Comparison of ENCODE assay signal across 18 mouse cellular contexts in the genomic region with DNA sequence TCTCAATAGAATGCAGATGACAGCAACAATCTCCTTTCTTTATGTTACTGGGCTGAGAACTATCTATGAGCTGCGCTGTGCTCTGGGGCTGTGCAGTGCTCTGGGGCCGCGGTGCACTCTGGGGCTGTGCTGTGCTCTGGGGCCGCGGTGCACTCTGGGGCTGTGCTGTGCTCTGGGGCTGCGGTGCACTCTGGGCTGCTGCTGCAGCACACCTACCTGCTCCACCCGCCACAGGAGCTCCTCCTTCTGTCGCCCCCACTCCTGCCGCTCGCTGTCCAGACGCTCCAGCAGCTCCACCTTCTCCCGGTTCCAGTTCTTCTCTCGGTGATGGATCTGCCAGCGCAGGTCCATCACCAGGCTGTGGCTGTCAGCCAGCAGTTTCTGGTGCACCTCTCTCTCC.
DNase-seq lines count a peak whose midpoint lies in the region; ATAC-seq lines count a peak whose summit lies in the region.
"Had no signal": no experiment of that assay in that cellular context is flagged by ENCODE, and none has a peak within 500 bp of the region (broad histone marks: within the 10 kb centered on the region; RNA-seq: fewer than 3 reads in every experiment).

No protein-coding gene starts in this region.

- 0 out of 2 replicates have a peak, but pooled peaks have one; percentile 19 for ATAC-seq in heart, embryonic 11.5 days (replicated peaks; ENCODE audit: insufficient number of reproducible peaks, low FRiP score, low TSS enrichment)
- no peak for ATAC-seq in lung, embryonic 16.5 days (ENCODE audit: low read depth)
- peak; percentile 62 for ATAC-seq in liver, embryonic 13.5 days (ENCODE audit: low read depth)
- ATAC-seq in forebrain, embryonic 16.5 days: no peak

- H3K36me3 ChIP-seq in heart, embryonic 11.5 days (ENCODE audit: control insufficient read depth, insufficient read depth, low read length): no peaks in the 10 kb centered on the region
- H3K36me3 ChIP-seq in lung, embryonic 16.5 days (ENCODE audit: control insufficient read depth, insufficient read depth, low read length): no peaks in the 10 kb centered on the region
- no peaks in the 10 kb centered on the region for H3K36me3 ChIP-seq in liver, embryonic 13.5 days
- peaks cover 9% of the 10 kb centered on the region; the same call in 1 of the 2 replicates for H3K36me3 ChIP-seq in forebrain, embryonic 16.5 days (ENCODE audit: control insufficient read depth, insufficient read depth)
- H3K36me3 ChIP-seq: heart, embryonic 15.5 days had no signal

- H3K9me3 ChIP-seq in heart, embryonic 11.5 days (replicated peaks; ENCODE audit: control insufficient read depth, low read length): no peaks in the 10 kb centered on the region
- H3K9me3 ChIP-seq in lung, embryonic 16.5 days (ENCODE audit: control insufficient read depth, low read length): no peaks in the 10 kb centered on the region
- no peaks in the 10 kb centered on the region for H3K9me3 ChIP-seq in liver, embryonic 13.5 days (replicated peaks)
- no peaks in the 10 kb centered on the region for H3K9me3 ChIP-seq in forebrain, embryonic 16.5 days (ENCODE audit: control insufficient read depth, low read length)
- H3K9me3 ChIP-seq: embryonic facial prominence, embryonic 12.5 days; heart, embryonic 15.5 days; hindbrain, embryonic 10.5 days; limb, embryonic 12.5 days had no signal

- no peak for DNase-seq in heart, adult 9 months (ENCODE audit: low spot score in 2 of 2)
- no peak for DNase-seq in lung, postnatal 10 days
- DNase-seq in WW6 (ENCODE audit: low read depth, low spot score): peak; percentile 40
- no peak for DNase-seq in liver, embryonic 13.5 days
- DNase-seq in frontal cortex, postnatal 14 days (ENCODE audit: low spot score in 2 of 2): no peak
- DNase-seq: adrenal gland, postnatal 36 days; B cell, adult 2 months; layer of hippocampus, postnatal 36 days; lung, postnatal 4 days; thymus, adult 18-20 months had no signal

- no peak overlapping the region for H3K27ac ChIP-seq in heart, embryonic 11.5 days (ENCODE audit: low read depth, low read length)
- H3K27ac ChIP-seq in lung, embryonic 16.5 days (ENCODE audit: low read length): peak overlapping the region; percentile 88; the same call in 1 of the 2 replicates
- H3K27ac ChIP-seq in liver, embryonic 13.5 days: no peak overlapping the region
- H3K27ac ChIP-seq in forebrain, embryonic 16.5 days (ENCODE audit: low read length): no peak overlapping the region
- H3K27ac ChIP-seq: embryonic facial prominence, embryonic 12.5 days; heart, embryonic 15.5 days; hindbrain, embryonic 10.5 days; limb, embryonic 12.5 days had no signal

- no peaks in the 10 kb centered on the region; the same call in 1 of the 2 replicates for H3K27me3 ChIP-seq in heart, embryonic 11.5 days (ENCODE audit: control insufficient read depth, insufficient read depth, low read length)
- H3K27me3 ChIP-seq in lung, embryonic 16.5 days (ENCODE audit: control insufficient read depth, insufficient read depth, low read depth, low read length): no peaks in the 10 kb centered on the region
- H3K27me3 ChIP-seq in liver, embryonic 13.5 days: no peaks in the 10 kb centered on the region
- no peaks in the 10 kb centered on the region for H3K27me3 ChIP-seq in forebrain, embryonic 16.5 days (replicated peaks; ENCODE audit: control insufficient read depth, insufficient read depth, low read length)
- H3K27me3 ChIP-seq: embryonic facial prominence, embryonic 12.5 days; heart, embryonic 15.5 days; limb, embryonic 12.5 days had no signal

- no peak overlapping the region for H3K4me3 ChIP-seq in heart, embryonic 11.5 days (ENCODE audit: low read depth, low read length)
- H3K4me3 ChIP-seq in lung, embryonic 16.5 days (ENCODE audit: low read length): no peak overlapping the region
- H3K4me3 ChIP-seq in liver, embryonic 13.5 days (replicated peaks): no peak overlapping the region
- H3K4me3 ChIP-seq in forebrain, embryonic 16.5 days (replicated peaks; ENCODE audit: low read length): no peak overlapping the region
- H3K4me3 ChIP-seq: embryonic facial prominence, embryonic 12.5 days; heart, embryonic 15.5 days; hindbrain, embryonic 10.5 days; limb, embryonic 12.5 days had no signal

- H3K9ac ChIP-seq in heart, embryonic 11.5 days (ENCODE audit: low read depth, low read length): no peak overlapping the region
- H3K9ac ChIP-seq in lung, embryonic 16.5 days (ENCODE audit: low read length): no peak overlapping the region
- no peak overlapping the region for H3K9ac ChIP-seq in liver, embryonic 13.5 days
- H3K9ac ChIP-seq in forebrain, embryonic 16.5 days (replicated peaks; ENCODE audit: low read depth, low read length): no peak overlapping the region
- H3K9ac ChIP-seq: embryonic facial prominence, embryonic 12.5 days; heart, embryonic 15.5 days; limb, embryonic 12.5 days had no signal

- WGBS in heart, embryonic 11.5 days (ENCODE audit: insufficient replicate concordance): 77% methylated on average over 14 of the region's 14 CpGs
- WGBS in lung, embryonic 16.5 days: 59% methylated on average over 13 of the region's 14 CpGs
- 69% methylated on average over 14 of the region's 14 CpGs for WGBS in liver, embryonic 13.5 days (ENCODE audit: insufficient replicate concordance)
- WGBS in forebrain, embryonic 16.5 days: 94% methylated on average over 14 of the region's 14 CpGs

- no peak overlapping the region for H3K4me2 ChIP-seq in heart, embryonic 11.5 days
- no peak overlapping the region for H3K4me2 ChIP-seq in lung, embryonic 16.5 days (ENCODE audit: low read depth, low read length)
- H3K4me2 ChIP-seq in liver, embryonic 13.5 days: no peak overlapping the region
- no peak overlapping the region for H3K4me2 ChIP-seq in forebrain, embryonic 16.5 days (ENCODE audit: low read length)
- H3K4me2 ChIP-seq: embryonic facial prominence, embryonic 12.5 days; heart, embryonic 15.5 days; limb, embryonic 12.5 days; midbrain, embryonic 11.5 days had no signal

- H3K4me1 ChIP-seq in heart, embryonic 11.5 days (ENCODE audit: control insufficient read depth, insufficient read depth, low read length): peaks cover 7% of the 10 kb centered on the region
- H3K4me1 ChIP-seq in lung, embryonic 16.5 days (replicated peaks; ENCODE audit: control insufficient read depth, insufficient read depth, low read length): peaks cover 46% of the 10 kb centered on the region
- peaks cover 12% of the 10 kb centered on the region; the same call in 1 of the 2 replicates for H3K4me1 ChIP-seq in liver, embryonic 13.5 days (replicated peaks)
- H3K4me1 ChIP-seq in forebrain, embryonic 16.5 days (replicated peaks; ENCODE audit: control insufficient read depth, insufficient read depth, low read length): peaks cover 16% of the 10 kb centered on the region

Comparison
In these comparisons a context has a peak if more than half of its experiments do, and no peak if none do; other contexts are left out.
1. ATAC-seq: peak in heart, embryonic 11.5 days (single experiment) and liver, embryonic 13.5 days (single experiment); none in lung, embryonic 16.5 days (single experiment) and forebrain, embryonic 16.5 days (single experiment).